Mouse (Mus musculus) ZHBTc4 (cell line): ENCODE results near the gene Trib3.
A peak's percentile ranks its signal among the peaks of the same experiment; 100 is the strongest.

Experiments
- DNase-seq: peaks from one replicate; pipeline ENCODE4 v3.0.0-alpha.2; 2011; ENCODE audit warnings: low read depth, low spot score

The Trib3 gene

DNA sequence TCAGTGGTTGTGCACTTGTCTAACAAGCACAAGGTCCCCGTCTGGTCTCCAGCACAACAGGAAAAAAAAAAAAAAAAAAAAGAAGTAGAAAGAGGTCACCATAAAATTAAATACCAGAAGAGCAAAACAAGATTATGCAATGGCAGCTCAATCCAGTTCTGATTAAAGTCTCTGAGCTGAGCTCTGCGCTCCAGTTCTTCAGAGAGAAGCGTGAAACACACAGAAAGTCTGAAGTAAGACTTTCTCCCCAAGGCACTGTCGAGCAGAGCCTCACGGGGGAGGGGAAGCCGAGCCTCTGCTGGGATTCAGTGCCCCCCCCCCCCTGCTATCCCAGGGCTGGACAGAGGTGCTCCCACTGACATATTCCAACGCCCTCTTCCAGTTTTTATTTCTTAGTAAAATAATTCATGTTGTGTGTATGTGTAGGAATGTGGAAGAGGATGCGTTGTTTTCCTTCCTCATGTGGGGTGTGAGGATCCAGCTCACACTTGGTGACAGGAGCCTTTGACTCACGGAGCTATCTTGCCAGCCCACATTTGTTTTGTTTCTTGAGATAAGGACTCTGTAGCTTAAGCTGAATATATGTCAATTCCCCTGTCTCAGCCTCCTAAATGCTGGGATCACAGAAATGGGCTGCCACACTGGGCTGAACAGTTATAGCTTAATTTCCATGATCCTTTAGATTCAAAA lies 3.1 kb upstream of the Trib3 start:
- no peak for DNase-seq

DNA sequence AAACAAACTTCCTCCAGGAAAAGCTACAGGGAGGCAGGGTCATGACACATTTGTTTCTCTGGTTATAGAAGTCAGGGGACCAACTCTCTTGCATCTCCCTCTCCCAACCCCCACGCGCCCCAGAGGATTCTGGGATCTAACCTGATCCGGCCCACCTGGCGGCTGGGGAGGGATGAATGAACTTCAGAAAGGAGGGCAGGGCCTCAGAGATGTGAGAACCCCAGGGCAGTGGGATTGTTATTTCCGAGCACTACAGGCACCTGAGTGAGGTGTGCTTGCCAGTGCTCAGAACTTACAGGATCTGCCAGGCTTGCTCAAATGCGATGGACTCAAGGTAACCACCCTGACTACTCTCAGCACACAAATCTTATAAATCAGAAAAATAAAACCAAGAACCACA lies 1.6 kb upstream of the Trib3 start:
- peak; percentile 73 for DNase-seq

DNA sequence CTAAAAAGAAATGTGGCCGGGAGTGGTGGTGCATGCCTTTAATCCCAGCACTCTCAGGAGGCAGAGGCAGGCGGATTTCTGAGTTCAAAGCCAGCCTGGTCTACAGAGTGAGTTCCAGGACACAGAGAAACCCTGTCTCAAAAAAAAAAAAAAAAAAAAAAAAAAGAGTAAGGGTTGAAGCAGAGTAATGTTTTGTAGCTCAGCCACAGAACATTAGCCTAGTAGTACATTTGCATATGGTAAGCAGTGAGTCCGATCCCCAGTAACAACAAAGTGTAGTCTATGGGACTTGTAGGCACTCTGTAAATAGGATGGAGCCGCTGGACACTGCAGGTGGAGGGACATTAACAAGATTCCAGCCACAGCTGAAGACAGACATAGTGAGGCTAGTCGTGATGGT lies 1.1 kb upstream of the Trib3 start:
- DNase-seq, result no peak

DNA sequence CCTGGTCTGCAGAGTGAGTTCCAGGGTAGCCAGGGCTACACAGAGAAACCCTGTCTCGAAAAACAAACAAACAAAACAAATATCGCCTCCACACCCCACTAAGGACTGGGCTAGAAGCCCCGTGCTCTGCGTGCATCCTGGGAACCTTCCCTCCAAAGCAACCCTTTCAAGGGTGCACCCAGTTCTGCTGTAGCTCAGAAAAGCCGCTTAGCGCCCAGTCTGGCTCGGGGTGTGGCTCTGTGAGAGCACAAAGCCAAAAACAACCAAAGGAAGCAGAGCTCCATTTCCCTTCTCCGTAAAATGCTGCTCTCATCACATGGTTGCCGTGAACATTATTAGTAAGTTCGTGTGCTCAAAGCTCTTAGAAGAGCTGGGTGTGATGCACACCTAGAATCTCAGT lies 529 bp upstream of the Trib3 start:
- peak; percentile 62 for DNase-seq

DNA sequence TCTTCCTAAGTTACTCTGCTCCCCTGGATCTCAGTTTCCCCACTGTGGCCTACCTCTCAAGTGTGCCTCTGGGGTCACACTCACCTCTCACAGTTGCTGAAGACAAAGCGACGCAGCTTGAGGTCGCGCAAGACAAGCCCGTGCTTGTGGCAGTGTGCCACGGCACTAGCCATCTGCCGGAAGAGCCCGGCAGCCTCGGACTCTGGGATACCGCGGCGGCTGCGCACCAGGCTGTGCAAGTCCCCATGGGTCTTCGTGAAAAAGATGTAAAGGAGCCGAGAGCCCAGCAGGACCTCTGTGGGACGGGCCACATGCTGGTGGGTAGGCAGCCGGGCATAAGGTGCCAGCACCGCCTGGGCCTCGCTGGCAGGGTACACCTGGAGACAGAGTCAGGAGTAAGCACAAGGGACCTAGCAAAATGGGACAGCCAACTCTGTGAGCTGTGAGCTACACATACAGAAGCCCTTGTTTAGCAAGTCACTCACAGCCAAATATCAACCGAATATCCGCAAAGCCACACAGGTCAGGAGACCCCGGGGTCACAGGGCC lies 4.1 kb downstream of the Trib3 start:
- DNase-seq, result peak; percentile 56

DNA sequence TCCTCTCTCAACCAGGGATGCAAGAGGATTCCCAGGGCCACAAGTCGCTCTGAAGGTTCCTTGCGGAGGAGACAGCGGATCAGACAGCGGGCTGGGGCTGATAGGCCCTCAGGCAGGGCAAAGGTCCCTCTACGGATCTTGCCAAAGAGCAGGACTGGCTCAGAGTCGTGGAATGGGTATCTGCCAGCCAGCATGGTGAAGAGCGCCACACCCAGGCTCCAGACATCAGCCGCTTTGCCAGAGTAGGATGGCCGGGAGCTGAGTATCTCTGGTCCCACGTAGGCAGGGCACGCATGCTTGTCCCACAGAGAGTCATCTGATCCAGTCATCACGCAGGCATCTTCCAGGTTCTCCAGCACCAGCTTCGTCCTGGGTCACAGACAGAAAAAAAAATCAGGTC lies 5.5 kb downstream of the Trib3 start:
- no peak for DNase-seq

DNA sequence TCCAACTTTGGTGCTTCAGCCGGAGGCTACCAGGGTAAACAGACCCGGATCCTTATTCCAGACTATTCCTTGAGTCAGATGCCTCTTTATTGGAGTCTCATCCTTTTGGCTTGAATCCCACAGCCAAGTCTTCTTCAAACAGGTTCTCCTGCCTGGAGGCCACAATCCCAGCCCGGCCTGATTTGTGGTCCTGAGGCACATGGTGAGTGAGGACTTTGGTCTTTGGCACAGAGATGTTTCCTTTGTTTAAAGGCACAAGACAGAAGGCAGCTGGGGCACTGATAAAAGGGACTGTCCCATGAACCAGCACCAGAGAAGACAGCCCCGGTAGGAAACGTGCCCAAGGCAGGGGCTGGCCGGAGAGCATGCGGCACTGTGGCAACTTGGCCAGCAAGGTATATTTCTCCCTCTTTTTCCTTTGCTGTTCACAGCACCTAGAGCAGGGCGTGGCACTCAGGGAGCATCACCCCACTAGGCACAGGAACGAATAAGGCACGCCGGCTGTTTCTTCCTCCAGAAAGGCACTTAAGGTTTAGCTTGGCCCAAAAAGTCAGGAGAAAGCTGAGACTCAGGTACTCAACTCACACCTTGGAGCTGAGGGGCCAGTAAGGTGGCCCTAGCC lies 6.1 kb downstream of the Trib3 start:
- DNase-seq, result no peak

DNA sequence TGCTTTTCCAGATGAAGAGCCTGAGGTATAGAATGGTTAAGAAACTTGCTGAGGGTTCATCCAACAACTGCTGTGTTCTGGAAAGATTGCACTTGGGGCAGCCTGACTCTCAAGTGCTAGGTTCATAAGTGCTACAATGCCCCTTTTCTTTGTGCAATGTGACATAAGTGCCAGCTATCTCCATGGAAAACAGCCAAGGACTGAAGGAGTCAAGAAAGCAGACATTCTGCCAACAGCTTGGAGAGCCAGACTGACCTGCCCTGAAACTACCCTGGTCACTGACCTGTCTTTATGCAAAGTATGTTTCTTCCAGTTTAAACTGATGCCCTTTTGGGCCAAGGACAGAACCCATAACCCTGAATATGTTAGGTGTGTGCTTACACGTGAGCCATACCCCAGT lies 7.0 kb downstream of the Trib3 start:
- DNase-seq, result no peak

DNA sequence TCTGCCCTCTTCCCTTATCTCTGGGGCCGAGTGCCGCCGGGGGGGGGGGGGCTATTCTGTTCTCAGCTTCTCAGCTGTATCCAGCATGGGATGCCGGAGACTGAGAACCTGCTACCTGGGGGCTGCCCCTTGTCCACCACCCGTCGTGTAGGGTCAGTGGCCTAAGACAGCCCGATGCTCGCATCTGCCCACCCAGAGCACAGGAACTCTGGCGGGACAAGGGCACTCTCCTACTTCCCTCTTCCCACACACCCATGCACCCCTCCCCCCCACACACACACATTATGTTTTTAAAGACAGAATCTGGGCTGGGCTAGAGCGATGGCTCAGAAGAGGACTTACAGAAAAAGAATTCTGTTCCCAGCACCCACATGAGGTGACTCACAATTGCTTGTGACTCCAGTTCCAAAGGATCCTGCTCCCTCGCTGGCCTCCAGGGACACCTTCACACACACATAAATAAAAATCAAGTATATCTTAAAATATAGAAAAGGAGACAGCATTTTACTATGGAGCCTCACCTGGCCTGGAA lies 8.5 kb downstream of the Trib3 start:
- DNase-seq, result no peak

DNA sequence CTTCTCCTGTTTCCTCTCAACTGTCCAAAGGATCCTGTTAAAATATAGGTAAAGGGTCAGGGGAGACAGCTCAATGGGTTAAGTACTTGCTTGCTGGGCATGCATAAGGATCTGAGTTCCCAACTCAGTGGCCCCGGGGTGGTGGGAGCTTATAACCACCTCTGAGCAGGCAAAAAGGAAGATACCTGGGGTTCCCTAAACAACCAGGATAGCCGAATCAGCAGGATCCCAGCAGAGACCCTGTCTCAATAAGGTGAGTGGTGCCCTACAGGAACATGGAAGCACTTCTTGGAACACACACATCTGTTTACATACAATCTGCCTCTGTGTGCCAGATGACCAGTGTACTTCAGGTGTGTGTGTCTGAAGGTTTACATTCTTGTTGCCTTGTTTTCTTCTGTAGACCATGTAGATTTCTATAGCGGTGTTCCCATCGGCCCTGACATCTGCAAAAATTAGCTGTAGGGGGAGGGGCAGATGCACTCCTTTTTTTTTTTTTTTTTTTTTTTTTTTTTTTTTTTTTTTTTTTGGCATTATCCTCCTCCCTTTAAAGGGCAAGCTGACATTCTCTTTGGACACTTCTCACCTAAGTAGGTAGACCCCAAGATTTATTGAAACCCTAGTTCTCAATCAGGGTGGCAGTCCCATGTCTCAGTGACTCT lies 10.4 kb downstream of the Trib3 start:
- DNase-seq, result no peak

DNA sequence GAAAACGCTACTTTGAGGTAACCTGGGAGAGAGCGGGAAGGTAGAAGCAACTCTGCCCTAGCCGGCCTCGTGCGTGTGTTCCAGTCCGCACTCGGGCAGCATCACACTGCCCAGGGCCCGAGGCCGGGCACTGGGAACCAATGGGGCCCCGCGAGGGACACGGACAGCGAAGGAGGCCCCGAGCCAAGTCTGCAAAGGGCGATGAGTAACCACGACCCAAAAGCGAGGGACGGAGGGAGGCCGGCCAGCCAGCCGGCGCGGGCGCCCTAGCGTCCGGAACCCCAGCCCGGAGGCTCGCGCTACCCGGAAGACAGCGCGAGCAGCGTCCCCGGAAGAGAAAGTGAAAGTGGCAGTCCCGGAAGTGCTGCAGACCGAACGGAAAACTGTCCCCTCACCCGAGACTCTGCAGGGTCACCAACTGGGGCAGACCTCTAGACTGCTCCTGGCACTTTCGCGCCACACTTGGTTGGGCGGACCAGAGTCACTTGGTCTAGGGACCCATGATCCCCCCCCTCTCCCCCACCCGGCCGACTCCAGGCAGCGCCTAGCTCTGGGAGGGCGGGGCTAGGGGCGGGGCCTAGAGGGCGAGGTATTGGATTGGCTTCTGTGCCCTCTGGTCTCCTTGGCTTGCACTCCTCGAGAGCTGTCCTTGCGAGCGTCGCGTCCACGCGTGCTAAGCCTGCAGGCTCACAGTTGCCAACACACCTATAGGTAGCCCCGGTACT lies 11.6 kb downstream of the Trib3 start, which contains the start of gene Rbck1:
Gene Rbck1 (minus strand): TSS at position 553 of the 725 bp plus-strand sequence.
- DNase-seq, result peak; percentile 96

DNA sequence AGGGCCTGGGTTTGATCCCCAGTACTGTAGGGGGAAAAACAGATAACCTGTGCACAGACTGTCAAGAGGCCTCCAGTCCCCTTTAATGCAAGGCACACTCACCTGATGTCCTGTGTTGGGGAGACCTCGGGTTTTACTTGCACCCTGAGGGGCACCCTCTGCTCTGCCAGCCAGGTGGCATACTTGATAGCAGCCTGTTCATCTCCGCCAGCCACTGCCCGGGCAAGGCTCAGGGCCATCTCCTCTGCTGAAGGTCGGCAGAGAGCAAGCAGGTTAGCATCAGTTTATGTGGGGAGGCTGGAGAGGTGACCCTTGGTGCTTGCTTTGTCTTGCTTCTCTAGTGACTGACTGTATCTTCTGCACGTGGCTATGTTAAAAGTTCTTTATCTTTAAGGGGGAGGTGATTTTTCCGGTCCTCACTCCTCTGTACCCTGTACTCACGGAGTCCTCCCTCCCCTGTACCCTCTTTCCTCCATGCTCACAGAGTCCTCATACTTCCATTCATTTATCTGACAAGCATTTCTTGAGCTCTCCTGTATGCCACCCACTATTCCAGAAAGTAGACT lies 12.9 kb downstream of the Trib3 start:
- no peak for DNase-seq

DNA sequence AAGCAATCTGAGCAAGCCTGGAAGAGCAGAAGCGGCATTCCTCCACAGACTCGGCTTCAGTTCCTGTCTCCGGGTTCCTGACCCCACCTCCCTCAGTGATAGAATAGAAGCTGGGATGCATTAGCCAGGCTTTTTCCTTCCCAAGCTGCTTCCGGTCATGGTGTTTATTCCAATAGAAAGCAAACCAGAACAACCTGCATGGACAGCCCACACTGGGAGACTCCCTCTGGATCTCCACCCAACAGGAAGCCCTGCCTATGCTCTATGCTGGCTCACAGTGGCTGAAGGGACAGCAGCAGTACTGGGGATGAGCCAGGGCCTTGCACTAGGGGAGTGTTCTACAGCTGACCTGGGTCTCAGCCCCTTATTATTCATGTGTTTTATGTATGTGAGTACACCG lies 15.9 kb downstream of the Trib3 start:
- DNase-seq, result no peak

DNA sequence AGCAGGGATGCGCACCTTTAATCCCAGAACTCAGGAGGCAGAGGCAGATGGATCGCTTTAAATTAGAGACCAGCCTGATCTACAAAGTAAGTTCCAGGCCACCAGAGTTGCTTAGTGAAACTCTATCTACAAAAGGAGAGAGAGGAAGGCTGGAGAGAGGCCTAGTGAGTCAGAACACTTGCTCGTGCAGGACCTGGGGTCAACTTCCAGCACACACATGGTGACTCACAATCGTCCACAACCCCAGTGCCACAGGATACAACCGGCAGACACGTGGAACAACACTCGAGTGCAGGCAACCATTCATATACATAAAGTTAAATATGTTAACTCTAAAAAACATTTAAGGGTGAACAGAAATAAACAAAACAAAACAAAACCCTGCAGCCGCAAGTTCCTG lies 17.2 kb downstream of the Trib3 start:
- no peak for DNase-seq

DNA sequence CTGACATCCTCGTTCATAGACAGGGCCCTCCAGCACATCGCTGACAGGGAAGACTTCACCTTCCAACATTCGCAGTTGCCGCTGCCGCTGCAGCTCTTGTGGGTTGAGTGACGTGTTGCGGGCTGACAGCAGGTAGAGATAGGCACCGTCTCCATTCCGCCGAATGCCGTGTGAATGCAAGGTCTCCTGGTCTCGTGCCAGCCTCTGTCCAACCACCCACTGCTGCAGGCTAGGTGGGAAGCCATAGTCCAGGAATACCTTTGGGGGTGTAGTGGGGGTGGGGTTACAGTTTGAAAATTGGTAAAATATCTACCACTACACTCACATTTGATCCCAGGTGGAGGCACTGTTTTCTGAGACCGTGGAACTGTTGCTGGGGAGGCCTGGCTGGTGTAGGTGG lies 17.7 kb downstream of the Trib3 start:
- DNase-seq, result no peak

DNA sequence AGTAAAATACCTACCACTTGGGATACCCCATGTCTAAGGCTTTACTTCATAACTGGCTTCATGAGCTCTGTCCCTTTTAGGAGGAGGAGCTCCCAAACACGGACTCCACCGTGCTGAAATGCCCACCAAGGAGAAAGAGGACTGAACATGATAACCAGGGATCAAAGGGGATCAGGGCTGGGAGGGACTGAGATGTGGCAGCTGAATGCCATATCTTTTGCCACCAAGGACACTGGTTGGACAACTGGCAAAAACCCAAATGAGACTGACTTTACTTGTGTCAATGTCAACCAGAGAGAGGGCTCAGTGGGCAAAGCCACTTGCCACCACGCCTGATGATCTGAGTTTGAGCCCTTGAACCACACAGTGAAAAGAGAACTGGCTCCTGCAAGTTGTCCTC lies 19.0 kb downstream of the Trib3 start:
- no peak for DNase-seq

DNA sequence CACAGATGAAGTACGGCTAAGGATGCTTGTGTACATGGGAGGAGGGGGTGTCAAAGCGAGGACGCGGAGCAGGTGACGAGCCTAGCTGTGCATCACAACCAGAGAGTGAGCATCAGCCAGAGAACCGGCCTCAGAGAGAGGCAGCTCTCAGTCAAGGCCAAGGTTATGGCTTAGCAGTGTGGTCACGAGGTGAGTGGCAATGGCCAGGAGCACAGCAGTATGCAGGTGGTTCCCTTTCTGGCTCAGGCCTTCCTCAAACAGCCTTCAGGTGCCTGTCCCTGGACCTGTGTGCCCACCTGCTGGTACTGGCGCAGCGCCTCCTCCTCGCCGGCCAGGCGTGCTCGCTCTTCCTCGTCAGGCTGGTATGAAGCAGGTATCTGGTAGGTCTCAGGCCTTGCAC lies 19.9 kb downstream of the Trib3 start:
- no peak for DNase-seq

DNA sequence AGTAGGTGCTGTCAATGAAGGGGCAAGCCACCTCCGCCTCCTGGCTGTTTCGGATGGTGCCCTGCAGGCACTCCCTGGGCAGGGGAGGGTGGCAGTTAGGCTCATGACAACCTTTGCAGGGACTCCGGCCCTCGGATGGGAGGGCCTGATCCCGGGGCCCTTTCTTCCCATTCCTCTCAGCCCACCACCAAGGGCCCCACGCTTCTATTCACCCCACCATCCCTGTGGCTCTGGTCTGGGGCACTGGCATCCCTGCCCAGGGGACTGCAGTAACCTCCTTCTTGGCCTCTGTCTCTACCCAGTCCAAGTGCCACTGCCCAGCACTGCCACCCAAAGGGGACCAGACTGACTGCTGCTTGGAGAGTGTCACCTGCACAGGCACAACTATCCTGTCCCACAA lies 21.6 kb downstream of the Trib3 start:
- no peak for DNase-seq

DNA sequence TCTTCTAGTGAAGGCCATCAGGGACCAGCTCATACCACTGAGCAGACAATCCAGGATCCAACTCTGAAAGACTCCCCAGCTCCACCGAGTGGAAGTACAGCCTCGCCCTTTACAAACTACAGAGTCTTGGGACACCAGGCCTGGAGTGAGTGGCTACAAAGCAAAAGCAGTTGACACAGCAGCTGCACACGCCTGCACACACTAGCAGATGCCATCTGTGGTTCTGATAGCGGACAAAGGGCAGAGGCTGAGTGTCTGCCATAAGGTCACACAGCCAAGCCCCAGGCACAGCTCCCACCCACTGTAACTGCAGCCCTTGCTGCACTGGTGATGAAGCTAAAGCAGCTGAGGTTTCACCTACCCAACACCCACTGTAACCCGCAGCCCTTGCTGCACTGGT lies 22.3 kb downstream of the Trib3 start:
- DNase-seq, result no peak

DNA sequence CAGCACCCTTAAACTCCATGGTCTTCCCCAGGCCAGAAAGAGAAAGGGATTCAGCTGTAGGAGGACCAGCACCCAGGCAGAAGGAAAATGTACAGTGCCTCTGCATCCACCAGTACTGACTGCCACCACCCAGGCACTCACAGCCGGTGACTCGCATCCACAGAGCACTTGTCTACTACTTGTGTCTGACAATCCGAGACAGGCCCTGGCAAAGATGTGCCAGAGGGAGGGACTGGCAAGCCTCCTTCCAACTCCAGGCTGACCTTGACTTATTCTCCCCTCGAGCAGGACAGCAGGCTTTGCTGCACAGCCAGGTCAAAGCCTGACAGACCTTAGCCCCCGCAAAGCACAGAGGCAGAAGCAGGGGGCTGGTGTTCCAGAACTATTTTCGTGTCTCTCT lies 26.8 kb downstream of the Trib3 start:
- no peak for DNase-seq

DNA sequence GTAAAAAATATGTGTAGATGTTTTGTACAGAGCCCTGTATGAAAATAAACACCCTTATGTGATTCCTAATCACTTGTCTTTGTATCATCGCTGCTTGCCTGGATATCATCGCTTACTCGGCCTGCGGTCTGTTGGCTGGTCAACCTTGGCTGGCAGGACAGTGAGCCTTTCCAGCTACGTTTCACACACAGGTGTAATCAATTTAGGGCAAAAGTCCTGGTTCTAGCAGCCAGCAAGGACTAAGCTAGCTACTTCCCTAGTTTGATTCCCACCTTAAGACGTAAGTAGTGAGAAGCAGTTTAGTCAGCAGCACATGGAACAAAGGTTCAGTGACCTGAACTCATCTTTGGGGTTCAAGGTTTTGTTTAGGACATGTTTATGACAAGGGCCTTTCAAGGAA lies 29.9 kb downstream of the Trib3 start:
- DNase-seq, result no peak

DNA sequence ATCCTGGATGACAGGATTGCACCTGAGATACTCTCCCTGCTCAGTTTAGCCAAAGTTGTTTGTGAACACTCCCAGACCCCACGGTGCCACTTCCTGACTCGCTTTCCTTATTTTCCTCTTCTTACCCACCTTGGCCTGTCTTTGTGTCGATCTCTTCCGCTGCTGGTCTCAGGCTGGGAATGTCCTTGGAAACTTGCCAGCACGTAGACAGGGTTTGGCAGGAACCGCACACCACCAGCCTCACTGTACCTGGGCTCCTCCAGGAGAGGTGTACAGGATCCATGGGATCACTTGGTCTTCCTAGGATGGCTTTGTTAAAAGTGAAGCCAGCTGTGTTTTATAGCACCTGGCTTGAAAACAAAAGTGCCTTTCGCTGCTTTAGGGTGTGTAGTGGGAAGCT lies 30.8 kb downstream of the Trib3 start:
- DNase-seq, result no peak
